Mouse (Mus musculus) MEL (cell line): ENCODE results near the gene Olfr921. TPM values are rescaled to one million over a fixed set of nuclear protein-coding genes. Genes with fewer than 3 reads are reported as not detected.

ENCODE experiments used
- DNase-seq: peaks from one replicate; pipeline ENCODE4 v3.0.0; 2011; ENCODE audit warnings: low read depth, low spot score
- H3K27ac ChIP-seq: 2 replicates; pipeline ENCODE4 v1.5.1; 2012; ENCODE audit warnings: low read depth, mild to moderate bottlenecking, control low read depth, low read length, moderate library complexity; ENCODE audit not compliant: control insufficient read depth
- H3K27me3 ChIP-seq, 2 experiments: fragments of 150-350 bp in 1 of 2; sonication (generic) in 1 of 2; 2 replicates each; pipeline ENCODE4 v1.6.1; 2012; ENCODE audit warnings: low read length in 2 of 2, mild to moderate bottlenecking in 2 of 2, improper control_type of control experiment in 1 of 2, moderate library complexity in 1 of 2; ENCODE audit not compliant: insufficient read depth in 2 of 2, control insufficient read depth in 1 of 2
- H3K36me3 ChIP-seq, 2 experiments: 2 replicates each; pipeline ENCODE4 v1.6.1; 2012 to 2014; ENCODE audit warnings: low read length in 2 of 2, improper control_type of control experiment in 1 of 2, inconsistent platforms in 1 of 2, mild to moderate bottlenecking in 1 of 2; ENCODE audit not compliant: insufficient read depth in 2 of 2, control insufficient read depth in 1 of 2
- H3K4me1 ChIP-seq, 2 experiments: fragments of 150-350 bp in 1 of 2; sonication (generic) in 1 of 2; 2 replicates each; pipeline ENCODE4 v1.6.1; 2012; ENCODE audit warnings: low read length in 2 of 2, improper control_type of control experiment in 1 of 2, mild to moderate bottlenecking in 1 of 2; ENCODE audit not compliant: insufficient read depth in 2 of 2, control insufficient read depth in 1 of 2
- H3K4me3 ChIP-seq, 2 experiments: fragments of 150-350 bp in 1 of 2; sonication (generic) in 1 of 2; 2 replicates each; pipeline ENCODE4 v1.5.1; 2012; ENCODE audit warnings: low read depth in 2 of 2, low read length in 2 of 2, mild to moderate bottlenecking in 2 of 2, moderate library complexity in 2 of 2, control low read depth in 1 of 2, improper control_type of control experiment in 1 of 2; ENCODE audit not compliant: control insufficient read depth in 1 of 2, insufficient read depth in 1 of 2
- H3K79me2 ChIP-seq: 2 replicates; pipeline ENCODE4 v1.6.1; 2012; ENCODE audit warnings: mild to moderate bottlenecking, low read length, moderate library complexity; ENCODE audit not compliant: control insufficient read depth, poor library complexity, insufficient read depth
- H3K9ac ChIP-seq: 2 replicates; pipeline ENCODE4 v1.6.1; 2012; ENCODE audit warnings: low read depth, mild to moderate bottlenecking, control low read depth, low read length, moderate library complexity; ENCODE audit not compliant: control insufficient read depth, poor library complexity, severe bottlenecking
- H3K9me3 ChIP-seq: fragments of 150-350 bp; sonication (generic); replicated peaks from 2 replicates; pipeline ENCODE4 v1.6.1; 2012; ENCODE audit warnings: mild to moderate bottlenecking, low read length, improper control_type of control experiment, moderate library complexity; ENCODE audit not compliant: insufficient read depth
- CTCF ChIP-seq, 3 experiments: IDR thresholded peaks in 2 of 3; conservative IDR thresholded peaks in 1 of 3; 2 replicates each; pipeline ENCODE4 v1.5.1; 2011 to 2012; ENCODE audit warnings: low read length in 3 of 3, low read depth in 2 of 3, mild to moderate bottlenecking in 2 of 3, improper control_type of control experiment in 1 of 3, inconsistent platforms in 1 of 3, mixed read lengths in 1 of 3, moderate library complexity in 1 of 3; ENCODE audit not compliant: control insufficient read depth in 1 of 3, insufficient read depth in 1 of 3, poor library complexity in 1 of 3, severe bottlenecking in 1 of 3
- E2F4 ChIP-seq: IDR thresholded peaks from 2 replicates; pipeline ENCODE4 v1.6.1; 2011; ENCODE audit warnings: low read depth, low read length, improper control_type of control experiment, borderline replicate concordance
- EP300 ChIP-seq, 2 experiments: IDR thresholded peaks; 2 replicates each; pipeline ENCODE4 v1.6.1; 2011; ENCODE audit warnings: improper control_type of control experiment in 2 of 2, low read length in 2 of 2, low read depth in 1 of 2, mild to moderate bottlenecking in 1 of 2
- GATA1 ChIP-seq: IDR thresholded peaks from 2 replicates; pipeline ENCODE4 v1.6.1; 2011; ENCODE audit warnings: low read depth, low read length, improper control_type of control experiment
- HCFC1 ChIP-seq: IDR thresholded peaks from 2 replicates; pipeline ENCODE4 v1.6.1; 2012; ENCODE audit warnings: low read depth, mild to moderate bottlenecking, inconsistent platforms, low read length, improper control_type of control experiment, moderate library complexity
- JUND ChIP-seq: IDR thresholded peaks from 2 replicates; pipeline ENCODE4 v1.6.1; 2011; ENCODE audit warnings: low read depth, mild to moderate bottlenecking, improper control_type of control experiment, low read length
- MAFK ChIP-seq: IDR thresholded peaks from 2 replicates; pipeline ENCODE4 v1.6.1; 2011; ENCODE audit warnings: low read depth, mild to moderate bottlenecking, low read length, improper control_type of control experiment, borderline replicate concordance
- MAX ChIP-seq: IDR thresholded peaks from 2 replicates; pipeline ENCODE4 v1.6.1; 2011; ENCODE audit warnings: low read length, improper control_type of control experiment
- MAZ ChIP-seq: IDR thresholded peaks from 2 replicates; pipeline ENCODE4 v1.6.1; 2012; ENCODE audit warnings: low read depth, mild to moderate bottlenecking, inconsistent platforms, low read length, improper control_type of control experiment
- MXI1 ChIP-seq: IDR thresholded peaks from 2 replicates; pipeline ENCODE4 v1.6.1; 2011; ENCODE audit warnings: mild to moderate bottlenecking, low read depth, low read length, improper control_type of control experiment
- MYB ChIP-seq: IDR thresholded peaks from 2 replicates; pipeline ENCODE4 v1.6.1; 2011; ENCODE audit warnings: mild to moderate bottlenecking, low read depth, low read length, improper control_type of control experiment
- NELFE ChIP-seq: IDR thresholded peaks from 2 replicates; pipeline ENCODE4 v1.6.1; 2011; ENCODE audit warnings: low read depth, low read length, improper control_type of control experiment
- NRF1 ChIP-seq: IDR thresholded peaks from 2 replicates; pipeline ENCODE4 v1.6.1; 2014; ENCODE audit warnings: low read depth, mild to moderate bottlenecking, inconsistent platforms, low read length, improper control_type of control experiment, moderate library complexity; ENCODE audit not compliant: poor library complexity, insufficient read depth, severe bottlenecking
- POLR2AphosphoS2 ChIP-seq: IDR thresholded peaks from 2 replicates; pipeline ENCODE4 v1.6.1; 2011; ENCODE audit warnings: low read length, improper control_type of control experiment
- RAD21 ChIP-seq: IDR thresholded peaks from 2 replicates; pipeline ENCODE4 v1.6.1; 2011; ENCODE audit warnings: mild to moderate bottlenecking, low read depth, low read length, improper control_type of control experiment
- SIN3A ChIP-seq: IDR thresholded peaks from 2 replicates; pipeline ENCODE4 v1.6.1; 2012; ENCODE audit warnings: low read length, improper control_type of control experiment, inconsistent platforms
- SMC3 ChIP-seq: IDR thresholded peaks from 2 replicates; pipeline ENCODE4 v1.6.1; 2011; ENCODE audit warnings: low read depth, low read length, improper control_type of control experiment
- TAL1 ChIP-seq: IDR thresholded peaks from 2 replicates; pipeline ENCODE4 v1.6.1; 2012; ENCODE audit warnings: mild to moderate bottlenecking, inconsistent platforms, low read length, moderate library complexity, mixed read lengths
- TCF12 ChIP-seq: IDR thresholded peaks from 2 replicates; pipeline ENCODE4 v1.6.1; 2014; ENCODE audit warnings: low read depth, mild to moderate bottlenecking, inconsistent platforms, low read length, improper control_type of control experiment, moderate library complexity
- UBTF ChIP-seq: IDR thresholded peaks from 2 replicates; pipeline ENCODE4 v1.6.1; 2012; ENCODE audit warnings: low read depth, mild to moderate bottlenecking, inconsistent platforms, low read length, improper control_type of control experiment, moderate library complexity, borderline replicate concordance; ENCODE audit not compliant: insufficient read depth
- ZMIZ1 ChIP-seq: IDR thresholded peaks from 2 replicates; pipeline ENCODE4 v1.6.1; 2012; ENCODE audit warnings: low read depth, mild to moderate bottlenecking, inconsistent platforms, low read length, improper control_type of control experiment, moderate library complexity
- polyA plus RNA-seq, 2 experiments: library from polyadenylated mRNA; stranded (reverse) in 1 of 2; unstranded in 1 of 2; fragments of >175 nt in 1 of 2; fragments of >200 nt in 1 of 2; gene quantifications; 2 replicates each; pipeline versions ENCODE4 v1.2.1 to v1.2.4; 2012; ENCODE audit warnings: low replicate concordance in 2 of 2, low read depth in 1 of 2; ENCODE audit not compliant: insufficient read length in 2 of 2, insufficient read depth in 1 of 2, missing spikeins in 1 of 2
- total RNA-seq: library from RNA; depleted of rRNA; stranded (reverse); fragments of 300-350 nt; gene quantifications from 2 replicates; pipeline ENCODE4 v1.2.3, GENCODE M21; 2012

Olfr921 gene
- total and polyA plus RNA-seq, 3 experiments: not detected

DNA sequence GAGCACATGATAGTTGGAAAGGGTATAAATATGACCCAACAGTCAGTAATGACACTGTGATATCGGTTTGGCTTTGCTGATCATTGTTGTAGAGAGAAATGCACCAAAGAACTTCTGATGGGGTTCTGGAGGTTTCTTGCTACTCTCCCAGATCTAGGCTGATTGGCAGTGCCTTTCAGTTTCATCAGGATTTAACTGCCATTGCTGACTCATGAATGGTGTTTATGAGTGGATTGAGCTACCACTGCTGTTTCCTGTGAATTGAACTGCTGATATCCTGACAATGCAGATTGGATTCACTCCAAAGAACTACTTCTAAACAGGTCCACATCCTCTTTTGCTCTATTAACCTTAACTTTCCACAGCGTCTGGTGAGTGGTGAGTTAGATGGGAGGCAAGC, 19.8 kb downstream of the Olfr921 start:
- no peaks in the 10 kb centered on the region for H3K9me3 ChIP-seq
- no peak overlapping the region for H3K4me3 ChIP-seq
- TF ChIP-seq NELFE (no peak), RAD21 (no peak), MAX (no peak), SIN3A (no peak), TCF12 (no peak), MAZ (no peak), HCFC1 (no peak), GATA1 (no peak), EP300 (IDR thresholded peaks at IDR 0.05; ENCODE audit: low read depth in 1 of 2, low read length in 2 of 2) (no peak), MXI1 (no peak), E2F4 (no peak), POLR2AphosphoS2 (no peak), CTCF (IDR thresholded peaks at IDR 0.05 in 2 of 3, conservative IDR thresholded peaks at IDR 0.05 in 1 of 3; ENCODE audit: control insufficient read depth in 1 of 3, insufficient read depth in 1 of 3, low read depth in 2 of 3, low read length in 3 of 3, poor library complexity in 1 of 3, severe bottlenecking in 1 of 3) (no peak), MAFK (no peak), UBTF (no peak), JUND (no peak), ZMIZ1 (no peak), SMC3 (no peak), TAL1 (no peak)
- DNase-seq: no peak
- no peaks in the 10 kb centered on the region for H3K79me2 ChIP-seq
- H3K36me3 ChIP-seq: no peaks in the 10 kb centered on the region
- H3K27ac ChIP-seq: no peak overlapping the region
- H3K9ac ChIP-seq: no peak overlapping the region
- no peaks in the 10 kb centered on the region for H3K27me3 ChIP-seq
- no peaks in the 10 kb centered on the region for H3K4me1 ChIP-seq

DNA sequence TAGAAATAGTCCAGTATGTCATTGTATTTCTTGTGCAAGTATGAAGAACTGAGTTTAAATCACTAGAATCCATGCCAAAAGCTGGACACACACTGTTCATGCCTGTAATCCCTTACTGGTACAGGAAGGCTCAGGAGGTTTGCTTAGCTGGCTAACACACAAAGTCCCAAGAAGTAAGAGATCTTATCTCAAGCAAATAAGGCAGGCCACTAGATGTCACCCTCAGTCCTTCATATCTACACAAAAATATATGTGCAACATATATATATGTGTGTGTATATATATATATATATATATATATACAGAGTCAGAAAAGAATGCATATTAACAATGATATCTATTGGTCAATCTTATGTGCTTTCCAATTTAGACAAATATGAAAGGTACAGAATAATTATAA, 32.8 kb downstream of the Olfr921 start:
- Histone ChIP-seq H3K36me3 (no peaks in the 10 kb centered on the region), H3K27ac (no peak overlapping the region), H3K4me3 (no peak overlapping the region)
- no peak for TF ChIP-seq NRF1
- peak in 1 of 3 experiments; percentile 5; a peak in 1 of 6 replicates for TF ChIP-seq CTCF (IDR thresholded peaks at IDR 0.05 in 2 of 3, conservative IDR thresholded peaks at IDR 0.05 in 1 of 3; ENCODE audit: control insufficient read depth in 1 of 3, insufficient read depth in 1 of 3, low read depth in 2 of 3, low read length in 3 of 3, poor library complexity in 1 of 3, severe bottlenecking in 1 of 3)
- TF ChIP-seq GATA1: peak; percentile 21; the same call in 1 of the 2 replicates
- no peak for TF ChIP-seq MYB
- TF ChIP-seq JUND: no peak
- TF ChIP-seq RAD21: peak; percentile 12
- TF ChIP-seq, all 39 proteins: peak for 3
- DNase-seq: no peak
- no peaks in the 10 kb centered on the region for H3K9me3 ChIP-seq
- H3K4me1 ChIP-seq: no peaks in the 10 kb centered on the region
- no peaks in the 10 kb centered on the region for H3K79me2 ChIP-seq
- no peak overlapping the region for H3K9ac ChIP-seq
- H3K27me3 ChIP-seq: no peaks in the 10 kb centered on the region
